Mouse (Mus musculus): ENCODE measurements around the gene Cycs.
A peak's percentile ranks its signal among the peaks of the same experiment; 100 is the strongest.
"Not testable (repeated sequence)": the region's sequence is repeated elsewhere in the genome, so short reads cannot be mapped to it uniquely, and the experiment has no call there.

The Cycs gene

DNA sequence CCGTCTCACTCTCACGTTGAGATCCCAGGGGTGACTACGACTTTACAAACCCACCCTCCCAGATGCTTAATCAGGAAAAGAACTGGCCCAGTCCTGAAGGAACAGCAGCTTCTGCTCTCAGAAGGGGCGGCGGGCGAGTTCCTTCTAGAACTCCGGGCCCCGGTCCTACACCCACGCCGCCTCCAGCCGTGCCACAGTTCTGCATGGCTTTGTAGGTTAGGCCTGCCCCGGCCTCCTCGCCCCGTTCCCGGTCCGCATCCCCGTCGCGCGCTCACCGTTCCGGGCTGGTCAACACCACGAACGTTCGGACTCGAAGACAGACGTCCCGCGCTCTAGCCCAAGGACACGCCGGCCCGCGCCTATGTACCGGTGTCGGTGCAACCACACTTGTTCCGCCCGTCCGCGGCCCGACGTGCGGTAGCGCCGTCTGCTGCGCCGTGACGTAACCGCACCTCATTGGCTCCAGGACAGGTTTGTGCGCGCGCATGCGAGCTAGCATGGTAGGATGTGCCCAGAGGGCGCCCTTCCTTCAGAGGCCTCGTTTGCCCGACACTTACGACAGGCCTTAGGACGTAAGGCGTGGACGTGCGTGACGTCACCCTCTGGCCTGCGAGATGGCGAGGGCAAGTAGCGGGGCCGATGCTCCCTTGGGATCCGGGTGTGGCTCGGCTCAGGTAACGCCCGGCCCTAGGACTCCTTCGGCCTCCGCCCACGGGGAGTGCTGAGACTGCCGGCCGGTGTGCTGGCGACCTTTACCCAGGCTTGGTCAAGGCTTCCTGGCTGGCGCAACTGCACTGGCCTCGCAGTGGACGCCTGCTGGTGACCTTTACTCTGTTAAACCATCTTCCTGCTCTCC, at the start of gene Cycs:
TSS of gene Cycs (minus strand) at position 398 of the 856 bp plus-strand sequence.
- DNase-seq (ENCODE audit: low read depth, low spot score) = peak; percentile 100

- DNase-seq (ENCODE audit: low read depth, low spot score) = peak; percentile 26
These were observed 35.3 kb upstream of the Cycs start for GRCm38 (mm10) chr6:50601620-50602019.

GRCm38 (mm10) chr6:50598560-50598959, 32.2 kb upstream of the Cycs start:
- DNase-seq (ENCODE audit: low read depth, low spot score) = no peak

- peak; percentile 83 for DNase-seq (ENCODE audit: low read depth, low spot score)
These were observed 30.2 kb upstream of the Cycs start, which contains the start of gene 4921507P07Rik for GRCm38 (mm10) chr6:50596301-50597211. Gene 4921507P07Rik (minus strand): TSS chr6:50596632.

- DNase-seq (ENCODE audit: low read depth, low spot score) = no peak
These were observed 28.0 kb upstream of the Cycs start for GRCm38 (mm10) chr6:50594372-50594771.

DNA sequence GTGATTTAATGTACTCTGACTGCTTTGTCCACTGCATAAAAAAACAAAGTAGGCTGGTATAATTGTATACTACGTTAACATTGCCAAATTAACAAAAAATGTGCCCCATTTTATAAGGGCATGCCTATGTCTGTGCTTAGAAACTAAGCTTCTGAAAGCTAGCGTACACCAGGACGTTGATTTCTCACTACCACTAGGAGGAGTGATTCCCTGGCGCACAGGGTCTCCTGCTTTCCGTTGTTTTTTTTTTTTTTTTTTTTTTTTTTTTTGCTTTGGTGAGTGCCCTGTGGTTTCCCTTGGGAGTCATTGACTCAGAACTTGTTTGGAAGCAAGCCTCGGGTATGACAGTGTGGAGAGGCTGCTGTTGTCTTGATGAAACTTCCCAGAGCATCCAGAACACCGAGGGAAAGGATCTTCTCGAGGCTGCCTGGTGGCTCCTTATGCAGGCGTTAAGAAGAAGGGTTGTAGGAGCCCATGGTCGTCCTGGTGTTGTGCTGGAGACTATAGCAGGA, 27.1 kb upstream of the Cycs start:
- DNase-seq (ENCODE audit: low read depth, low spot score) = no peak

DNA sequence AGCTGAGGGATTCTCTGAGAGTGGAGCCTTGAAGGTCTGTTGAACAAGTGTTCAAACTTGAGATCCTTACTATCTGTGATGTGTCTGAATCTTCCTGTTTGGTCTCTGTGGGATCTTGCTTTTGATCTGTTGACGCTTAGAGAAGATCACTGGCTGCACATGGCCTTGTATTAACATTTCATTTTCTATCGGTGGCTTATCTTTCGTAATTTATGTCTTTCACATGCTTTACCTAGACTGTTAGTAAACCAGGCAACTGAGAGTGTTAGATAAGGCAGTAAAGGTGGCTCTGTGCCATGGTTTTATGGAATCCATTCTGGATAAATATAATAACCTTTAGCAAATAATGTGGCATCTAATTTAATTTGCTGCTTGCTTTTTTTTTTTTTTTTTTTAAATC, 23.9 kb upstream of the Cycs start:
- no peak for DNase-seq (ENCODE audit: low read depth, low spot score)

GRCm38 (mm10) chr6:50588251-50588650, 21.9 kb upstream of the Cycs start:
- DNase-seq (ENCODE audit: low read depth, low spot score) = peak; percentile 57

- DNase-seq (ENCODE audit: low read depth, low spot score) = no peak
These were observed 21.1 kb upstream of the Cycs start for GRCm38 (mm10) chr6:50587412-50587811.

- DNase-seq (ENCODE audit: low read depth, low spot score) = no peak
These were observed 20.0 kb upstream of the Cycs start for GRCm38 (mm10) chr6:50586316-50586715.

DNA sequence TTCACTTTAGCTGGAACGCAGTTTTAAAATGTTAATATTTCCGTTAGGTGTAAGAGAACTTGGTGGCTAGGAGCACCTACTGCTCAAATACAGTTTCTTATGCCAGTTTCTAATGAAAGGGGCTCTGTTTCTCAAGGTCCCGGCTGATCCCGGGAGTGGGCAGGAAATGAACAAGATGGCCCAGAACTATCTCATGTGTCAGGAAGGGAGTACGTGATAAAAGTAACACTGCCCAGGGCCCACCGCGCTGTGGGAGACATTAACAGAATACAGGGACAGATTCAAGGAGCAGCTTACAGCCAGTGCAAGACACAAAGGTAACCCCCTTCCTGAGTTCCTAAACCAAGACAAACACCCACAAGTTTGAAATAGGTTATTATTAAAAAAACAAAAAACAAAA, 19.4 kb upstream of the Cycs start:
- DNase-seq (ENCODE audit: low read depth, low spot score) = no peak

- no peak for DNase-seq (ENCODE audit: low read depth, low spot score)
These were observed 5.3 kb upstream of the Cycs start for GRCm38 (mm10) chr6:50571661-50572060.

DNA sequence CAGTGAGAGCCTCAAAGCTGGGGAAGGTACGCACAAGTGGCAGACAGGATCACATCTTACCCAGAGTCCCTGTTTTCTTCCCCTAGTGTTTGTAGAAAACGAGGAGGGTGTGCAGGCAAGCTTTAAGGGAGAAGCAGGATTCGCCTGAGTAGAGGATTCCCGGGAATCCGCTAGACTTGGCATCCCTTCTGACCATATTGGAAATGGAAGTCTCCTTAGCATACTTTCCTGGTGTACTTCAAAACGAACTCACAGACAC, 588 bp upstream of the Cycs start:
- DNase-seq (ENCODE audit: low read depth, low spot score) = no peak

DNA sequence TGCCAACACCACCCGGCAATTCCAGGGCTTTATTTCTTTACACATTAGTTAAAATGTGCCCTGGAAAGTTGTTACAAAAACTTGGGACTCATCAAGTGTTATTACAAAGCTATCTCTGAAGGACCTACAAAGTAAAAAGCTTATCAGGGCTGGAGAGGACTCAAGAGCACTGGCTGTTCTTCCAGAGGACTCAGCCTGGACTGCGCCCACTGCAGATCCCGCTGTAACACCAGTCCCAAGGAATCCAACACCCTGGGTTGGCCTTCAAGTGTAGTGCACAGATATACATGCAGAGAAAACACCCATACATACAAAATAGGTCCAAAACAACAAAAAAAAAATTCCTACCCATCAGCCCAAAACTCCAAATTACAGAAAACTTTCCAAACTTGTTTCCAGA, 2.7 kb downstream of the Cycs start:
- DNase-seq (ENCODE audit: low read depth, low spot score) = no peak

DNA sequence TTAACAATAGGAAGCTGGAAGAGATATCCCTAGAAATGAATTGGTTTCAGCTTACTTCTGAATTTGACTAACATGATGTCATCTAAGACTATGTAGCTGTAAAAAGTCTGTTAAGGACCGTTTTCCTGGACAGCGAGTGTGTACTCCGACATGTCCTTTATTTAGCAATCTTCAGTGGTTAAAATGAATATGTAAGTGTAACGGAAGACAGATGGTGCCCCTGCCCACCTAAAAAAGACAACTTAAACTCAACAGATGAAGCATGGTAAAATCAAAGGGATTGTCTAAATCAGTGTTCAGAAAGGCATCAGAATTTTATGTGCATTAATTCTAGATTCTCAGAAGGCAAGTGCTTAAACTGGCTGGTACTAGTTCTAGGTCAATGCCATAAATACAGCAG, 3.9 kb downstream of the Cycs start:
- no peak for DNase-seq (ENCODE audit: low read depth, low spot score)

DNA sequence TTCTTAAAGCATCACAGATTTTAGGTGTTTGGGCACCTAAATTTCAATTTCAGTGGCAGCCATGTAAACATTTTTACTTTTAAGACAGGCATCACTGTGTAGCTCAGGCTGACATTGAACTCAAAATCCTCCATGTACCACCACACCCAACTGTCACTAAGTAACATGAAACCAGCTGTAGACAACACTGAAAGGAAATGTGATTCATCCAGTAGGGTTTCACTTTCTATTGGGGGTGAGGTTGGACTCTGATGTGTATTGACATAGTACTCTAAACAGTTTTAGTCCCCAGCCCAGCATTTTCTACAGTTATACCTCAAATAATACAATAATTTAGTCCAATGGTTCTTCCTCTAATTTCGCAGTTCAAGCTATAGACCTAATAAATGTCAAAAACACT, 5.6 kb downstream of the Cycs start:
- no peak for DNase-seq (ENCODE audit: low read depth, low spot score)

- DNase-seq (ENCODE audit: low read depth, low spot score) = no peak
These were observed 7.5 kb downstream of the Cycs start for GRCm38 (mm10) chr6:50558877-50559276.

DNA sequence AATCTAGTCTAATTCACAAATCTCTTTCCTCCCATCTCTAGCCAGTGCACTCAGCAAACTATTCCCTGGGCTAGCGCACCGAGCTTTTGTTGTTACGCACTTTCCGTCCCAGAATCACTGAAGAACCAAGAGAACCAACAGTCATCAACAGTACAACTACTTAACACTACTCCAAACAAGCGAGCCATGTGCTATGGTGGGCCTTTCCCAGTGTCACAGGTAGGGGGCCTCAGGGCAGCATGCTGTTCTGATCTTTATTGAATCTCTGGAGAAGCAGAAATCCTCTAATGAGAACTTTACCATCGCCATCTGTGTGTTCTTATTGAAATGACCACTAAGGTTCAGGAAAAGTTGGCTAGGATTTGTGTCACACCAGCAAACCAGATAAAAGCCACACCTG, 8.8 kb downstream of the Cycs start:
- no peak for DNase-seq (ENCODE audit: low read depth, low spot score)

DNA sequence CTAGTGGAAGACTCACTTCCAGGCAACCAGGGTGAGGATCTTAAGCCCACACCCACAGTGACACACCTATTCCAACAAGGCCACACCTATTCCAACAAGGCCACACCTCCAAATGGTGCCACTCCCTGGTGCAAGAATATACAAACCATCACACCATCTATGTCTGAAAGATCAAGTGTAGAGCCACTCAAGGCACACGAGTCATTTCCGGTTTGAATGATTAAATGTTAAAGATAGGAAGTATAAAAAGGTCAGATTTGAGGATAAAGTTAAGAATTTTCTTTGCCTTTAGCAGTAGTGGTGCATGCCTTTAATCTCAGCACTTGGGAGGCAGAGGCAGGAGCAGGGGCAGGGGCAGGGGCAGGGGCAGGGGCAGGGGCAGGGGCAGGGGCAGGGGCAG, 12.1 kb downstream of the Cycs start:
- DNase-seq (ENCODE audit: low read depth, low spot score) = not testable (repeated sequence)

GRCm38 (mm10) chr6:50552881-50553518, 13.3 kb downstream of the Cycs start:
- DNase-seq (ENCODE audit: low read depth, low spot score) = no peak

- DNase-seq (ENCODE audit: low read depth, low spot score) = no peak
These were observed 16.5 kb downstream of the Cycs start for GRCm38 (mm10) chr6:50549791-50550190.

GRCm38 (mm10) chr6:50549051-50549450, 17.3 kb downstream of the Cycs start:
- no peak for DNase-seq (ENCODE audit: low read depth, low spot score)

Data from embryo, embryonic 11.5 days (tissue).